ENCODE assay signal across 7 mouse cellular contexts in genomic region chr9:44691671-44692520, GRCm38 (mm10). TPM values are rescaled to one million over a fixed set of nuclear protein-coding genes. Genes with fewer than 3 reads are reported as not detected.
DNase-seq lines count a peak whose midpoint lies in the region; TF ChIP-seq lines count a peak whose summit lies in the region.

No protein-coding gene starts in this region.

- no peak for TF ChIP-seq RAD21 in CH12.LX (IDR thresholded peaks at IDR 0.05; ENCODE audit: low read depth, low read length)

- peak; percentile 33 for DNase-seq in CH12.LX (ENCODE audit: extremely low read depth)
- peak; percentile 70 for DNase-seq in adrenal gland, postnatal 10 days
- peak; percentile 75 to 85 for DNase-seq in frontal cortex, adult 2 months (ENCODE audit: extremely low spot score in 1 of 2, low spot score in 1 of 2)
- peak; percentile 59 for DNase-seq in heart, postnatal 25 days (ENCODE audit: low spot score)
- DNase-seq in layer of hippocampus, postnatal 14 days (ENCODE audit: low spot score in 2 of 2), result peak; percentile 52 to 55
- no peak for DNase-seq in embryo, embryonic 10 days (ENCODE audit: low spot score)

- TF ChIP-seq POLR2A in CH12.LX (IDR thresholded peaks at IDR 0.05; ENCODE audit: low read depth, low read length) (no peak), myocyte (IDR thresholded peaks at IDR 0.05; ENCODE audit: insufficient read length, low read depth) (no peak)

- in situ Hi-C loops in CH12.LX (cut with MboI; ENCODE audit: low pct_ligation_motif_present, low pct_unique_long_range_greater_than_20kb, low sequenced_read_pairs), result no loop called here

- H3K27me3 ChIP-seq in CH12.LX (replicated peaks) (no peaks in the 10 kb centered on the region), myocyte (ENCODE audit: control insufficient read depth, insufficient read depth, insufficient read length) (no peaks in the 10 kb centered on the region)

- H3K4me1 ChIP-seq in CH12.LX (ENCODE audit: control insufficient read depth in 1 of 2, insufficient read depth in 2 of 2), result peaks cover 19 to 48% of the 10 kb centered on the region in 2 experiments; a peak in 3 of 4 replicates

- no peaks in the 10 kb centered on the region for H3K79me2 ChIP-seq in CH12.LX (replicated peaks; ENCODE audit: control insufficient read depth, extremely low read depth, insufficient read depth, poor library complexity, severe bottlenecking)
- no peaks in the 10 kb centered on the region for H3K79me2 ChIP-seq in myocyte (ENCODE audit: control insufficient read depth, insufficient read depth)

- H3K4me3 ChIP-seq in CH12.LX (replicated peaks in 1 of 3; ENCODE audit: low read depth in 2 of 3, low read length in 2 of 3, poor library complexity in 1 of 3), result no peak overlapping the region
- no peak overlapping the region for H3K4me3 ChIP-seq in myocyte

- no peaks in the 10 kb centered on the region for H3K9me3 ChIP-seq in CH12.LX (replicated peaks; ENCODE audit: low read length)

- dilution Hi-C loops in CH12.LX (cut with MboI; ENCODE audit: extremely low pct_ligation_motif_present, extremely low pct_unique_long_range_greater_than_20kb, low sequenced_read_pairs), result no loop called here

- H3K9ac ChIP-seq in CH12.LX (ENCODE audit: insufficient read depth, low read depth), result no peak overlapping the region

- no peak overlapping the region for H3ac ChIP-seq in myocyte (ENCODE audit: control insufficient read depth, insufficient read length)

- no peak for TF ChIP-seq EP300 in CH12.LX (IDR thresholded peaks at IDR 0.05; ENCODE audit: low read length)

- no peak overlapping the region for H3K27ac ChIP-seq in CH12.LX (ENCODE audit: insufficient read depth, low read depth)

- TF ChIP-seq CTCF in CH12.LX (conservative IDR thresholded peaks at IDR 0.05 in 1 of 2, IDR thresholded peaks at IDR 0.05 in 1 of 2; ENCODE audit: low read depth in 2 of 2, low read length in 2 of 2), result no peak

- H3K36me3 ChIP-seq in CH12.LX (replicated peaks in 1 of 2; ENCODE audit: control insufficient read depth in 1 of 2, insufficient read depth in 1 of 2, low read length in 1 of 2) (peaks cover 5 to 71% of the 10 kb centered on the region in 2 experiments), myocyte (ENCODE audit: control insufficient read depth, insufficient read depth) (peaks cover 16% of the 10 kb centered on the region)

- intact Hi-C loops in heart, postnatal 25 days (cut with DNase I), result loop anchor here (5.0 kb wide), 1 partner anchor 40 kb away; no protein-coding TSS in a partner anchor

- H3K4me2 ChIP-seq in CH12.LX (ENCODE audit: insufficient read depth, low read depth, poor library complexity, severe bottlenecking) (no peak overlapping the region), myocyte (ENCODE audit: low read depth) (no peak overlapping the region)

TF ChIP-seq in CH12.LX, 34 proteins besides CTCF, POLR2A, EP300 and RAD21:
- no peak for TF ChIP-seq MYC (IDR thresholded peaks at IDR 0.05; ENCODE audit: low read depth, low read length)

TF ChIP-seq in myocyte, 11 proteins besides CTCF, POLR2A, EP300 and RAD21:
- TF ChIP-seq CEBPB (IDR thresholded peaks at IDR 0.05; ENCODE audit: insufficient read depth, poor library complexity, severe bottlenecking), result peak; percentile 20; the same call in 1 of the 2 replicates
- TF ChIP-seq REST (IDR thresholded peaks at IDR 0.05; ENCODE audit: insufficient read depth, insufficient read length), result no peak

RNA-seq across cellular contexts. Expression of gene Treh, which starts 18.9 kb away (rescaled TPM):
- not detected in 2 replicates for total RNA-seq in CH12.LX (2012; rRNA removed)
- total RNA-seq in CH12.LX (2014; rRNA removed), result not detected in 2 replicates
- not detected in 2 replicates for polyA plus RNA-seq in CH12.LX (2012; ENCODE audit: insufficient read length, low read depth)
- not detected for total RNA-seq in adrenal gland, postnatal 10 days (2021)
- 0.16 and 0.17 TPM in 2 replicates for polyA plus RNA-seq in frontal cortex, adult 2 months (2012; rRNA removed)
- not detected for total RNA-seq in heart, postnatal 25 days (2021)
- not detected for total RNA-seq in layer of hippocampus, postnatal 14 days (2021)
- polyA plus RNA-seq in myocyte (2012; fragmentation: generic; extraction: Trizol), result 0.02 TPM

RNA-seq across cellular contexts. Expression of gene Phldb1, which starts 43.1 kb away (rescaled TPM):
- total RNA-seq in CH12.LX (2012; rRNA removed) (10.1 and 14.6 TPM in 2 replicates), CH12.LX (2014; rRNA removed) (7.9 and 9.7 TPM in 2 replicates)
- polyA plus RNA-seq in CH12.LX (2012; ENCODE audit: insufficient read length, low read depth) (15.1 and 18.3 TPM in 2 replicates), myocyte (2012; fragmentation: generic; extraction: Trizol) (62.2 TPM)
- total RNA-seq in adrenal gland, postnatal 10 days (2021), result 10 to 100 TPM; 54.5 to 63.9 TPM
- polyA plus RNA-seq in frontal cortex, adult 2 months (2012; rRNA removed), result 138 and 146 TPM in 2 replicates
- total RNA-seq in heart, postnatal 25 days (2021), result 100 to 1,000 TPM; 115 to 121 TPM
- 10 to 100 TPM; 98.3 to 98.6 TPM for total RNA-seq in layer of hippocampus, postnatal 14 days (2021)
